Mouse (Mus musculus) stomach, postnatal 0 days (tissue): ENCODE measurements around the gene Plxna2. TPM values are rescaled to one million over a fixed set of nuclear protein-coding genes. Genes with fewer than 3 reads are reported as not detected.

ENCODE experiments used
- ATAC-seq: fragments of 200-750 bp; cut with Nextera tagmentation; 2 replicates; pipeline ENCODE4 v1.8.0; 2017; ENCODE audit not compliant: low FRiP score, low TSS enrichment
- DNase-seq: peaks from one replicate; pipeline ENCODE4 v3.0.0-alpha.2; 2016; ENCODE audit warnings: low spot score
- H3K27ac ChIP-seq: fragments of 300-500 bp; sonication (generic); replicated peaks from 2 replicates; pipeline ENCODE4 v1.5.1; 2014; ENCODE audit warnings: mild to moderate bottlenecking, control low read depth
- H3K27me3 ChIP-seq: fragments of 300-500 bp; sonication (generic); 2 replicates; pipeline ENCODE4 v1.6.1; 2014; ENCODE audit warnings: low read length; ENCODE audit not compliant: control insufficient read depth, insufficient read depth
- H3K36me3 ChIP-seq: fragments of 300-500 bp; sonication (generic); 2 replicates; pipeline ENCODE4 v1.6.1; 2014; ENCODE audit warnings: low read length, mixed read lengths; ENCODE audit not compliant: control insufficient read depth, insufficient read depth
- H3K4me1 ChIP-seq: fragments of 300-500 bp; sonication (generic); replicated peaks from 2 replicates; pipeline ENCODE4 v1.6.1; 2014; ENCODE audit warnings: antibody characterized with exemption; ENCODE audit not compliant: control insufficient read depth, insufficient read depth
- H3K4me2 ChIP-seq: fragments of 300-500 bp; sonication (generic); replicated peaks from 2 replicates; pipeline ENCODE4 v1.6.1; 2014; ENCODE audit warnings: low read depth, mild to moderate bottlenecking, control low read depth, moderate library complexity
- H3K4me3 ChIP-seq: fragments of 300-500 bp; sonication (generic); 2 replicates; pipeline ENCODE4 v1.5.1; 2014; ENCODE audit warnings: low read depth, low read length, control low read depth
- H3K9ac ChIP-seq: fragments of 300-500 bp; sonication (generic); 2 replicates; pipeline ENCODE4 v1.6.1; 2014; ENCODE audit warnings: mild to moderate bottlenecking, low read length, control low read depth, mixed read lengths
- H3K9me3 ChIP-seq: fragments of 300-500 bp; sonication (generic); 2 replicates; pipeline ENCODE4 v1.6.1; 2016; ENCODE audit warnings: low read length; ENCODE audit not compliant: control insufficient read depth
- CTCF ChIP-seq: IDR thresholded peaks from 2 replicates; pipeline ENCODE4 v1.5.1; 2016; ENCODE audit warnings: antibody characterized with exemption, low read depth, mild to moderate bottlenecking, moderate library complexity
- EP300 ChIP-seq: optimal IDR thresholded peaks from 2 replicates; pipeline ENCODE3; 2016; ENCODE audit warnings: antibody characterized with exemption
- WGBS: fragments of 180-500 bp; shearing (Covaris S2); extraction: QIAGEN DNeasy Blood & Tissue Kit; methylation state at CpG from one replicate; pipeline ENCODE4 v1.1.7; 2014; 5-methylcytosine and 5-hydroxymethylcytosine counted together
- polyA plus RNA-seq: library from polyadenylated mRNA; unstranded; fragments of >200 nt; fragmentation: Nextera tagmentation; extraction: Ambion mirVana; gene quantifications from 2 replicates; pipeline ENCODE4 v1.2.1, GENCODE M21; 2015

Gene Plxna2
- polyA plus RNA-seq, 1 experiment from 2014 or later = 3.5 TPM

- peak; percentile 28 for DNase-seq
- 0 out of 2 replicates have a peak, but pooled peaks have one; percentile 10 for ATAC-seq
Measured at GRCm38 (mm10) chr1:194761432-194762212, 143.6 kb downstream of the Plxna2 start.

GRCm38 (mm10) chr1:194762896-194763295, 144.9 kb downstream of the Plxna2 start:
- WGBS = 66% methylated on average over 5 of the region's 5 CpGs

More at GRCm38 (mm10) chr1:194761432-194762212, 143.6 kb downstream of the Plxna2 start:
- no peaks in the 10 kb centered on the region for H3K27me3 ChIP-seq
- H3K4me3 ChIP-seq = no peak overlapping the region
- H3K4me1 ChIP-seq = no peaks in the 10 kb centered on the region
- H3K27ac ChIP-seq = no peak overlapping the region
- no peak for TF ChIP-seq EP300
- TF ChIP-seq CTCF = peak; percentile 74
- H3K36me3 ChIP-seq = peaks cover 4% of the 10 kb centered on the region; the same call in 1 of the 2 replicates
- WGBS = 73% methylated on average over 2 of the region's 2 CpGs
- H3K4me2 ChIP-seq = no peak overlapping the region
- H3K9ac ChIP-seq = no peak overlapping the region
- H3K9me3 ChIP-seq = no peaks in the 10 kb centered on the region

GRCm38 (mm10) chr1:194764951-194765350, 146.9 kb downstream of the Plxna2 start:
- DNase-seq (no peak), ATAC-seq (no peak)
- Histone ChIP-seq H3K27me3 (no peaks in the 10 kb centered on the region), H3K9me3 (no peaks in the 10 kb centered on the region), H3K4me1 (no peaks in the 10 kb centered on the region), H3K4me2 (no peak overlapping the region), H3K9ac (no peak overlapping the region), H3K4me3 (no peak overlapping the region), H3K27ac (no peak overlapping the region), H3K36me3 (peaks cover 4% of the 10 kb centered on the region; the same call in 1 of the 2 replicates)
- TF ChIP-seq EP300 (no peak), CTCF (no peak)

More at GRCm38 (mm10) chr1:194762896-194763295, 144.9 kb downstream of the Plxna2 start:
- DNase-seq (no peak), ATAC-seq (no peak)
- Histone ChIP-seq H3K4me3 (no peak overlapping the region), H3K9me3 (no peaks in the 10 kb centered on the region), H3K4me2 (no peak overlapping the region), H3K27me3 (no peaks in the 10 kb centered on the region), H3K36me3 (peaks cover 4% of the 10 kb centered on the region; the same call in 1 of the 2 replicates), H3K9ac (no peak overlapping the region), H3K27ac (no peak overlapping the region), H3K4me1 (no peaks in the 10 kb centered on the region)
- no peak for TF ChIP-seq CTCF
- TF ChIP-seq EP300 = no peak

GRCm38 (mm10) chr1:194768799-194769198, 150.8 kb downstream of the Plxna2 start:
- 87% methylated on average over 1 of the region's 1 CpGs for WGBS
- no peak for ATAC-seq

GRCm38 (mm10) chr1:194772053-194772452, 154.0 kb downstream of the Plxna2 start:
- TF ChIP-seq EP300 (no peak), CTCF (no peak)
- WGBS = 52% methylated on average over 3 of the region's 3 CpGs
- no peak for ATAC-seq

More at GRCm38 (mm10) chr1:194768799-194769198, 150.8 kb downstream of the Plxna2 start:
- no peak overlapping the region for H3K4me3 ChIP-seq
- H3K4me1 ChIP-seq = no peaks in the 10 kb centered on the region
- H3K27me3 ChIP-seq = no peaks in the 10 kb centered on the region
- H3K27ac ChIP-seq = no peak overlapping the region
- peaks cover 2% of the 10 kb centered on the region; the same call in 1 of the 2 replicates for H3K36me3 ChIP-seq
- no peaks in the 10 kb centered on the region for H3K9me3 ChIP-seq
- DNase-seq = no peak
- no peak overlapping the region for H3K9ac ChIP-seq
- no peak for TF ChIP-seq EP300
- TF ChIP-seq CTCF = no peak
- no peak overlapping the region for H3K4me2 ChIP-seq

GRCm38 (mm10) chr1:194773899-194774298, 155.9 kb downstream of the Plxna2 start:
- no peaks in the 10 kb centered on the region for H3K9me3 ChIP-seq
- DNase-seq = no peak
- no peak overlapping the region for H3K27ac ChIP-seq
- no peak for ATAC-seq
- TF ChIP-seq CTCF (no peak), EP300 (no peak)
- no peaks in the 10 kb centered on the region for H3K4me1 ChIP-seq
- H3K27me3 ChIP-seq = no peaks in the 10 kb centered on the region
- no peak overlapping the region for H3K9ac ChIP-seq
- peaks cover 2% of the 10 kb centered on the region; the same call in 1 of the 2 replicates for H3K36me3 ChIP-seq
- no peak overlapping the region for H3K4me3 ChIP-seq
- no peak overlapping the region for H3K4me2 ChIP-seq
- 57% methylated on average over 3 of the region's 3 CpGs for WGBS

More at GRCm38 (mm10) chr1:194772053-194772452, 154.0 kb downstream of the Plxna2 start:
- H3K9me3 ChIP-seq = no peaks in the 10 kb centered on the region
- H3K4me1 ChIP-seq = no peaks in the 10 kb centered on the region
- no peak overlapping the region for H3K27ac ChIP-seq
- no peaks in the 10 kb centered on the region for H3K27me3 ChIP-seq
- H3K4me3 ChIP-seq = no peak overlapping the region
- peaks cover 2% of the 10 kb centered on the region; the same call in 1 of the 2 replicates for H3K36me3 ChIP-seq
- no peak overlapping the region for H3K4me2 ChIP-seq
- DNase-seq = no peak
- no peak overlapping the region for H3K9ac ChIP-seq
